20 mouse cellular contexts compared by ENCODE assay signal in the genomic region with DNA sequence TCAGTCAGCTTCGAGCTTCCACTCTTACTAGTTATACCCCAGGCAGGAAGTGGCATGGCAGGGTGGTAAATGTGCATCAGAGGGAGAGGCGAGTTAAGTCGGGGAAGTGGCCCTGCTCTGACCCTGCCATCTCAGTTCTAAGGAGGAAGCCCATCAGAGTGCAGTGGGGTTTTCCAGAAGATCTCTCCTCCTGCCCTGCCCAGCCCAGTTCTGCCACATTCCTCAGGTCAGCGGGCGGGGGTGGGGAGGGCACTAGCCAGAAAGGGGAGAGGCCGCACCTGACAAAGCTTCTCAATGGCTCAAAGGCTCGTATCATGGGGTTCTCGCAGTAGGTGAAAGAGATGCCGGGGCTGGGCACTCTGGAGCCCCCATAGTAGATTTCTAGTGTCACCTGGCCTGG. TPM values are rescaled to one million over a fixed set of nuclear protein-coding genes. Genes with fewer than 3 reads are reported as not detected.
DNase-seq lines count a peak whose midpoint lies in the region; ATAC-seq and TF ChIP-seq lines count a peak whose summit lies in the region.
"Had no signal": no experiment of that assay in that cellular context is flagged by ENCODE, and none has a peak within 500 bp of the region (broad histone marks: within the 10 kb centered on the region; RNA-seq: fewer than 3 reads in every experiment).

No protein-coding gene starts in this region.

- 0 out of 2 replicates have a peak, but pooled peaks have one; percentile 13 for ATAC-seq in intestine, embryonic 14.5 days (replicated peaks; ENCODE audit: low FRiP score, low TSS enrichment, low read depth)
- no peak for ATAC-seq in intestine, postnatal 0 days
- ATAC-seq: forebrain, embryonic 15.5 days; hindbrain, embryonic 16.5 days; liver, postnatal 0 days had no signal

- H3K36me3 ChIP-seq in intestine, embryonic 14.5 days (ENCODE audit: control insufficient read depth, insufficient read depth, low read length): peaks cover 100% of the 10 kb centered on the region
- H3K36me3 ChIP-seq in intestine, postnatal 0 days (ENCODE audit: control insufficient read depth, insufficient read depth): peaks cover 100% of the 10 kb centered on the region
- H3K36me3 ChIP-seq in forebrain, embryonic 10.5 days (replicated peaks): peaks cover 100% of the 10 kb centered on the region

- no peak overlapping the region for H3K4me3 ChIP-seq in intestine, embryonic 14.5 days (ENCODE audit: low read depth, low read length)
- H3K4me3 ChIP-seq in intestine, postnatal 0 days (ENCODE audit: low read depth, low read length): no peak overlapping the region
- H3K4me3 ChIP-seq in forebrain, embryonic 10.5 days: no peak overlapping the region
- H3K4me3 ChIP-seq: erythroblast, embryonic 14.5 days; forebrain, embryonic 15.5 days; heart, embryonic 12.5 days; limb, embryonic 15.5 days; midbrain, embryonic 10.5 days had no signal

- no peaks in the 10 kb centered on the region for H3K4me1 ChIP-seq in intestine, embryonic 14.5 days (replicated peaks; ENCODE audit: control insufficient read depth, insufficient read depth, low read length)
- H3K4me1 ChIP-seq in intestine, postnatal 0 days (replicated peaks; ENCODE audit: control insufficient read depth, insufficient read depth, low read length): no peaks in the 10 kb centered on the region
- H3K4me1 ChIP-seq in forebrain, embryonic 10.5 days: no peaks in the 10 kb centered on the region
- H3K4me1 ChIP-seq: forebrain, embryonic 15.5 days; limb, embryonic 15.5 days; midbrain, embryonic 10.5 days had no signal

- H3K9me3 ChIP-seq in intestine, embryonic 14.5 days (ENCODE audit: control insufficient read depth, low read length): no peaks in the 10 kb centered on the region
- H3K9me3 ChIP-seq in intestine, postnatal 0 days (ENCODE audit: control insufficient read depth): no peaks in the 10 kb centered on the region
- H3K9me3 ChIP-seq in forebrain, embryonic 10.5 days: no peaks in the 10 kb centered on the region
- H3K9me3 ChIP-seq: forebrain, embryonic 15.5 days; heart, embryonic 12.5 days; limb, embryonic 15.5 days; midbrain, embryonic 10.5 days had no signal

- WGBS in intestine, embryonic 14.5 days: 84% methylated on average over 9 of the region's 9 CpGs
- 52% methylated on average over 9 of the region's 9 CpGs for WGBS in intestine, postnatal 0 days
- WGBS in forebrain, embryonic 10.5 days: 93% methylated on average over 9 of the region's 9 CpGs

- no peak overlapping the region for H3K27ac ChIP-seq in intestine, embryonic 14.5 days (ENCODE audit: low read depth)
- no peak overlapping the region for H3K27ac ChIP-seq in intestine, postnatal 0 days (ENCODE audit: low read depth, low read length)
- no peak overlapping the region for H3K27ac ChIP-seq in forebrain, embryonic 10.5 days
- H3K27ac ChIP-seq: forebrain, embryonic 15.5 days; limb, embryonic 15.5 days; midbrain, embryonic 10.5 days had no signal

- no peak overlapping the region for H3K9ac ChIP-seq in intestine, embryonic 14.5 days (ENCODE audit: low read length)
- H3K9ac ChIP-seq in intestine, postnatal 0 days (ENCODE audit: low read depth, low read length): no peak overlapping the region
- H3K9ac ChIP-seq: forebrain, embryonic 15.5 days; heart, embryonic 12.5 days; limb, embryonic 15.5 days; liver, postnatal 0 days had no signal

- no peak overlapping the region for H3K4me2 ChIP-seq in intestine, embryonic 14.5 days (ENCODE audit: low read length)
- H3K4me2 ChIP-seq in intestine, postnatal 0 days (replicated peaks; ENCODE audit: low read depth): no peak overlapping the region
- H3K4me2 ChIP-seq: forebrain, embryonic 15.5 days; heart, embryonic 12.5 days; limb, embryonic 15.5 days had no signal

- TF ChIP-seq CTCF in intestine, postnatal 0 days (IDR thresholded peaks at IDR 0.05; ENCODE audit: low read depth): no peak

- DNase-seq in intestine, embryonic 14.5 days (ENCODE audit: low spot score): no peak
- DNase-seq in urinary bladder, postnatal 36 days (ENCODE audit: low spot score in 2 of 2): peak; percentile 51 to 58
- DNase-seq in urinary bladder, postnatal 25 days (ENCODE audit: low spot score): no peak
- DNase-seq in lung, postnatal 25 days (ENCODE audit: low spot score): peak; percentile 71
- DNase-seq in thymus, adult 18-20 months: no peak
- DNase-seq in forebrain, embryonic 10.5 days (ENCODE audit: extremely low spot score, low spot score): no peak
- no peak for DNase-seq in testis, postnatal 14 days (ENCODE audit: low spot score)
- DNase-seq: adrenal gland, postnatal 10 days; cerebellum, adult 11 months; cerebellum, postnatal 36 days; layer of hippocampus, adult 9-11 months; liver, postnatal 0 days had no signal

- no peaks in the 10 kb centered on the region for H3K27me3 ChIP-seq in intestine, embryonic 14.5 days (replicated peaks; ENCODE audit: control insufficient read depth, insufficient read depth, low read length)
- no peaks in the 10 kb centered on the region for H3K27me3 ChIP-seq in intestine, postnatal 0 days (replicated peaks; ENCODE audit: control insufficient read depth, insufficient read depth, low read length)
- no peaks in the 10 kb centered on the region for H3K27me3 ChIP-seq in forebrain, embryonic 10.5 days (ENCODE audit: poor library complexity, severe bottlenecking)
- H3K27me3 ChIP-seq: CH12.LX; forebrain, embryonic 15.5 days; heart, embryonic 12.5 days; limb, embryonic 15.5 days had no signal

RNA-seq across cellular contexts. Expression of gene Mapk11, which starts 12.0 kb away (rescaled TPM):
- 7.4 and 7.8 TPM in 2 replicates for polyA plus RNA-seq in intestine, embryonic 14.5 days (2014; fragmentation: Nextera tagmentation; extraction: Ambion mirVana)
- polyA plus RNA-seq in intestine, postnatal 0 days (2015; fragmentation: Nextera tagmentation; extraction: Ambion mirVana): 1.6 and 1.9 TPM in 2 replicates
- 35.7 and 36.3 TPM in 2 replicates for polyA plus RNA-seq in forebrain, embryonic 10.5 days (2016; fragmentation: Nextera tagmentation; extraction: Ambion mirVana)
- polyA plus RNA-seq: erythroblast, embryonic 14.5 days had no signal

RNA-seq across cellular contexts. Expression of gene Plxnb2, which starts 19.2 kb away (rescaled TPM):
- 149 and 150 TPM in 2 replicates for polyA plus RNA-seq in intestine, embryonic 14.5 days (2014; fragmentation: Nextera tagmentation; extraction: Ambion mirVana)
- 71.5 and 74.0 TPM in 2 replicates for polyA plus RNA-seq in intestine, postnatal 0 days (2015; fragmentation: Nextera tagmentation; extraction: Ambion mirVana)
- polyA plus RNA-seq in forebrain, embryonic 10.5 days (2016; fragmentation: Nextera tagmentation; extraction: Ambion mirVana): 144 and 155 TPM in 2 replicates

RNA-seq across cellular contexts. Expression of gene Mapk12, which starts 20.9 kb away (rescaled TPM):
- polyA plus RNA-seq in intestine, embryonic 14.5 days (2014; fragmentation: Nextera tagmentation; extraction: Ambion mirVana): 4.5 and 5.1 TPM in 2 replicates
- 2.3 and 2.7 TPM in 2 replicates for polyA plus RNA-seq in intestine, postnatal 0 days (2015; fragmentation: Nextera tagmentation; extraction: Ambion mirVana)
- 34.9 and 38.4 TPM in 2 replicates for polyA plus RNA-seq in forebrain, embryonic 10.5 days (2016; fragmentation: Nextera tagmentation; extraction: Ambion mirVana)

RNA-seq across cellular contexts. Expression of gene Hdac10, which starts 32.9 kb away (rescaled TPM):
- 18.3 and 20.3 TPM in 2 replicates for polyA plus RNA-seq in intestine, embryonic 14.5 days (2014; fragmentation: Nextera tagmentation; extraction: Ambion mirVana)
- polyA plus RNA-seq in intestine, postnatal 0 days (2015; fragmentation: Nextera tagmentation; extraction: Ambion mirVana): 7.6 and 8.6 TPM in 2 replicates
- polyA plus RNA-seq in forebrain, embryonic 10.5 days (2016; fragmentation: Nextera tagmentation; extraction: Ambion mirVana): 15.0 and 16.5 TPM in 2 replicates

RNA-seq across cellular contexts. Expression of gene Dennd6b, which starts 34.9 kb away (rescaled TPM):
- 13.9 and 16.2 TPM in 2 replicates for polyA plus RNA-seq in intestine, embryonic 14.5 days (2014; fragmentation: Nextera tagmentation; extraction: Ambion mirVana)
- polyA plus RNA-seq in intestine, postnatal 0 days (2015; fragmentation: Nextera tagmentation; extraction: Ambion mirVana): 3.2 and 3.4 TPM in 2 replicates
- 26.4 and 27.7 TPM in 2 replicates for polyA plus RNA-seq in forebrain, embryonic 10.5 days (2016; fragmentation: Nextera tagmentation; extraction: Ambion mirVana)

Comparison
In these comparisons a context has a peak if more than half of its experiments do, and no peak if none do; other contexts are left out.
1. DNase-seq: peak in urinary bladder, postnatal 36 days (2 of 2) and lung, postnatal 25 days (single experiment); none in intestine, embryonic 14.5 days (single experiment), urinary bladder, postnatal 25 days (single experiment), thymus, adult 18-20 months (0 of 2), forebrain, embryonic 10.5 days (single experiment) and testis, postnatal 14 days (single experiment).